Mouse (Mus musculus) megakaryocyte, embryonic 14.5 days (primary cell): ENCODE data around the gene Mypop. TPM values are rescaled to one million over a fixed set of nuclear protein-coding genes. Genes with fewer than 3 reads are reported as not detected.

Experiments used
- H3K27me3 ChIP-seq: replicated peaks from 2 replicates; pipeline ENCODE3; 2012; ENCODE audit warnings: inconsistent platforms
- H3K36me3 ChIP-seq: replicated peaks from 2 replicates; pipeline ENCODE3; 2012; ENCODE audit warnings: low read length, inconsistent platforms, mixed read lengths
- H3K4me1 ChIP-seq: 2 replicates; pipeline ENCODE4 v1.6.1; 2012; ENCODE audit warnings: inconsistent platforms
- H3K4me3 ChIP-seq: replicated peaks from 2 replicates; pipeline ENCODE3; 2012; ENCODE audit warnings: moderate library complexity, mild to moderate bottlenecking, inconsistent platforms
- H3K9me3 ChIP-seq: 2 replicates; pipeline ENCODE4 v1.6.1; 2012; ENCODE audit warnings: inconsistent platforms
- FLI1 ChIP-seq: IDR thresholded peaks from 2 replicates; pipeline ENCODE4 v1.6.1; 2012; ENCODE audit warnings: low read length, inconsistent platforms, mixed read lengths
- GATA1 ChIP-seq: IDR thresholded peaks from 3 replicates; pipeline ENCODE4 v1.6.1; 2012; ENCODE audit warnings: mixed read lengths, low read length, inconsistent platforms, borderline replicate concordance
- polyA plus RNA-seq: library from polyadenylated mRNA; stranded (reverse); fragments of >175 nt; gene quantifications from 2 replicates; pipeline ENCODE4 v1.2.3, GENCODE M21; 2012; ENCODE audit warnings: low replicate concordance; ENCODE audit not compliant: insufficient read depth

Mypop gene
- polyA plus RNA-seq, 1 experiment, result 2.5 TPM

DNA sequence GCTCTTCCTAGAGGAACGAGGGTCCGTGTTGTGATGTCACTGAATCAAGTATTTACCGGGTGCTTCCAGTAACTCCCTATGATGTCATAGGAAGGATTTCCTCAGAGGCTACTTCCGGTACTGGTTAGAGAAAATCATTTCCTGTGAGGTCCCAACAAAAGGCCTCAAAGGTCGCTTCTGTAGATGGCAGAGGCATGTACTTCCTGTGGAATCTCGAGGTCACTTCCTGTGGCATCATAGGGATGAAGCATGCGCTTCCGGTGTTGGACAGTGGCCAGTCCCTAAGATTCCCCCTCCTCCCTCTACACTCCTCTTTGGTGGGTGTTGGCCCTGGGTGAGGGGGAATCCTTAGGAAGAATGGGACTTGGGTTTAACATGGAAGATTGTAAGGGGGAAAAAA is 31.6 kb upstream of the Mypop start:
- H3K36me3 ChIP-seq, result no peaks in the 10 kb centered on the region
- peaks cover 12% of the 10 kb centered on the region for H3K9me3 ChIP-seq
- TF ChIP-seq FLI1, result no peak; the same call in 1 of the 2 replicates
- no peak for TF ChIP-seq GATA1
- peaks cover 96% of the 10 kb centered on the region for H3K27me3 ChIP-seq
- H3K4me3 ChIP-seq, result peak overlapping the region; percentile 38
- peaks cover 48% of the 10 kb centered on the region for H3K4me1 ChIP-seq

DNA sequence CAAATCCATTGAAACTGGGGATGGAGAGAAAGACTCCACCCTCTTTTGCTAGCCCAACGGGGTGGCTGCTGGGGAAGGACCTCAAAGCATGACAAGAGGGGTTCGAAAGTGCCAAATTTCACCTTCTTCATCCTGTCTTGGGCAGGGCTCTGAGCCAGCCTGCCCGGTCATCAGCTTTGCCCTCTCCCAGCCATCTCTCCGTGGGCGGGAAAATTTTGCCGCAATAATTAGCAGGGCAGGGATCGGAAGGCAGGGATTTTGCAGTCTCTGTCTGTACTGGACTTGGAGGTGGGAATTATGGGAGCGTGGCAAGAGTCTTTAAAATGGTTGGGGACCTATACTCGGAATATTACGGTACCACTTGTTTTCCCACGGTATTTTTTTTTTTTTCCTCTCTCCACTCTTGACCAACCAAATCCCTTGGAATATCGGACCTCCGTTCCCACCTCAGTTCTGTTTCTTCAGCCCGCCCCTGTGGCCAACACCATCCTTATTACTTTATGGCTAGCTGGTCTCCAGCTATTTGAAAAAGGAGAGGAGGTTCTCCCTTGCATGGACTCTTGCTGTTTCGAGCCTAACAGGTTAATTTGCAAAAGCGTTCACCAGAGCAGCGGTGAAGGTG is 28.8 kb upstream of the Mypop start:
- Histone ChIP-seq H3K36me3 (no peaks in the 10 kb centered on the region), H3K4me1 (peaks cover 47% of the 10 kb centered on the region), H3K9me3 (peaks cover 7% of the 10 kb centered on the region), H3K4me3 (no peak overlapping the region), H3K27me3 (peaks cover 94% of the 10 kb centered on the region)
- no peak for TF ChIP-seq FLI1
- no peak for TF ChIP-seq GATA1

DNA sequence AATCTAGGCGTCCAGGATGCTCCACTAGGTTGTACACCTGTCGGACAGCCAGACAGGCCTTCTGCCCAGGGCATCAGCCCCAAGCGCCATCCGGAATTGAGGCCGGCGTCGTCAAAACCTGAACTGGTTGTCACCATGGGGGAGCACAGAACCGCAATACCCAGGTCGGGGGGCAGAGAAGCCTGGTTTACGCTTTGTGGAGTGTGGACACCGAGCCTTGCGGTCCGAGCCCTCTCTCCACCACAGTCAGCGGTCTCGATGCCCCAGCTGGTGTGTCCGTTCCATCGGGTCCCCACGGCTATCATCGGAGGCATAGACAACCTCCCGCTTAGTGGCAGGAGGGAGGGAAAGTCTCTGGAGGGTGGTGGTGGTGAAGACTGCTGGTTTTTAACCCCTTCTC is 28.2 kb upstream of the Mypop start:
- Histone ChIP-seq H3K36me3 (no peaks in the 10 kb centered on the region), H3K9me3 (peaks cover 7% of the 10 kb centered on the region), H3K4me3 (peak overlapping the region; percentile 73), H3K4me1 (peaks cover 46% of the 10 kb centered on the region), H3K27me3 (peaks cover 94% of the 10 kb centered on the region)
- TF ChIP-seq FLI1, result no peak
- no peak for TF ChIP-seq GATA1

DNA sequence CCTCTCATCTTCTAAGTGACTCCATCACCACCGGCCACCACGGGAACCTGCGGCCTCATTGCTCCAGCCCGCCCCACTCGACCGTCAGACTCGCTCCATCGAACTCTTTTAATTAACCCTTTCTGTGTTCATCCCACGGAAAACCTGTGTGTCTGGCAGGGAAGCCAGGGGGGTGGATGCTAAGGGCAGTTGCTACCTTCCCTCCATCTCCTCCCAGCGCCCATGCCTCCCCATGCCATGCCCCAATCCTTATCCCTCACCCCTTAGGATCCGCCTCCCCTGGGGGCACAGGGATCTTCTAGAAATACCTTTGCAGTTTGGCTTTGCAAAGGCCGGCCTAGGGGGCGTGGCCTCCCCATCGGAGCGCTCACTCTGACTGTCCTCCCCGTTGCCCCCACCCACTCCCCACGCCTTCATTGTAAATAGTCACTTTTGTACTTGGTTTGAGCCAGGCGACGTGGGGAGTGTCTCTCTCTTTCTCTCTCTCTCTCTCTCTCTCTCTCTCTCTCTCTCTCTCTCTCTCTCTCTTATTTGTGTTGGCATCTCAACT is 27.7 kb upstream of the Mypop start:
- Histone ChIP-seq H3K4me3 (no peak overlapping the region), H3K27me3 (peaks cover 89% of the 10 kb centered on the region), H3K9me3 (peaks cover 7% of the 10 kb centered on the region), H3K36me3 (no peaks in the 10 kb centered on the region), H3K4me1 (peaks cover 40% of the 10 kb centered on the region)
- no peak for TF ChIP-seq FLI1
- no peak for TF ChIP-seq GATA1

DNA sequence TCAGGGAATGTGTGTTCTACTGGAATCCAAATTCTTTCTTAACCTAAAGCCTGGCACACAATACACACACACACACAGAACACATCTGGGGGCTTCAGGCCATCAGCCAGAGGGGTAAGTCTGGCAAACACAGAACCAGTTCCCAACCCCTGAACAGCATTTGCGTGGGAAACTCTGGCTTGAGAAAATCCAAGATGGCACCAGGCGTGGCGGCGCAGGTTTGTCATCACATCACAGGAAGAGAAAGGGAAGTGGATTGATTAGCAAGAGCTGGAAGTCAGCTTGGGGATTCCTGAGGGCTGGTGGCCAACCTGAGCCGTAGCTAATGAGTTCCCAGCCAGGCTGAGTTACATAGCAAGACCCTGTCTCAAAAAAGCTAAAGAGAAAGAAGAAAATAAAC is 25.7 kb upstream of the Mypop start:
- H3K9me3 ChIP-seq, result no peaks in the 10 kb centered on the region
- TF ChIP-seq FLI1 (no peak), GATA1 (no peak)
- peaks cover 25% of the 10 kb centered on the region for H3K4me1 ChIP-seq
- H3K27me3 ChIP-seq, result peaks cover 84% of the 10 kb centered on the region
- H3K4me3 ChIP-seq, result no peak overlapping the region
- no peaks in the 10 kb centered on the region for H3K36me3 ChIP-seq

DNA sequence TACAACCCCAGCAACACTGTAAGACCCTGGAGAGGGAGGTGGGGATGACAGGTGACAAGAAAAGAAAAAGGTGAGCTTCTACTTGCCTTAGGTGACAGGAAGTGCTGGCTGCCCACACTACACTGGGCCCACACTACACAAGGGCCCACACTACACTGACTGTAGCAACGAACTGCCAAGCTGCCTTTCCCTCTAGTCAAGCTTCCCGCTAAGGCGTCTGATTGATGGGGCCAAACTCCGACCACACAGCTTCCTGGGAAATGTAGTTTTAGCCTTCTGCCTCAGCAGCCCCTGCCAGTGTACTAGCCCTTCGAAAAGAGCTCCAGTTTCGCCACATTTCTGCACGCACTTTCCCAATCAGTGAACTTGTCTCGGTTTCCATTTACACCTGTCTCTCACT is 23.4 kb upstream of the Mypop start:
- Histone ChIP-seq H3K4me1 (peaks cover 19% of the 10 kb centered on the region), H3K36me3 (no peaks in the 10 kb centered on the region), H3K27me3 (peaks cover 68% of the 10 kb centered on the region), H3K4me3 (peak overlapping the region; percentile 33), H3K9me3 (peaks cover 6% of the 10 kb centered on the region; the same call in 1 of the 2 replicates)
- TF ChIP-seq FLI1 (no peak), GATA1 (no peak)

DNA sequence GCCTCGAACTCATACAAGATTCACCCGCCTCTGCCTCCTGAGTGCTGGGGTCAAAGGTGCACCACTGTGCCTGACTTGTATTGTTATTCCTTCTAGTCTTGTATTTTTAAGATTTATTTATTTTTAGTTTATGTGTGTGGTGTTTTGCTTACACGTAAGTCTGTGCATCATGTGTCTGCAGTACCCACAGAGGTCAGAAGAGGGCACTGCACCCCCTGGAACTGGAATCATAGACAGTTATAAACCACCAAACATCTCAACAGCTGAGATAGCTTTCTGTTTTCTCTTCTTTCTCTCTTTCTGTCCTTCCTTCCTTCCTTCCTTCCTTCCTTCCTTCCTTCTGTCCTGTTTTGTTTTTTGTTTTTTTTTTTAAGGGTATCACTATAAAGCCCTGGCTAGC is 20.1 kb upstream of the Mypop start:
- H3K36me3 ChIP-seq, result no peaks in the 10 kb centered on the region
- H3K9me3 ChIP-seq, result peaks cover 6% of the 10 kb centered on the region; the same call in 1 of the 2 replicates
- peaks cover 57% of the 10 kb centered on the region for H3K27me3 ChIP-seq
- H3K4me1 ChIP-seq, result peaks cover 4% of the 10 kb centered on the region; the same call in 1 of the 2 replicates
- TF ChIP-seq GATA1, result no peak
- no peak for TF ChIP-seq FLI1
- H3K4me3 ChIP-seq, result no peak overlapping the region

DNA sequence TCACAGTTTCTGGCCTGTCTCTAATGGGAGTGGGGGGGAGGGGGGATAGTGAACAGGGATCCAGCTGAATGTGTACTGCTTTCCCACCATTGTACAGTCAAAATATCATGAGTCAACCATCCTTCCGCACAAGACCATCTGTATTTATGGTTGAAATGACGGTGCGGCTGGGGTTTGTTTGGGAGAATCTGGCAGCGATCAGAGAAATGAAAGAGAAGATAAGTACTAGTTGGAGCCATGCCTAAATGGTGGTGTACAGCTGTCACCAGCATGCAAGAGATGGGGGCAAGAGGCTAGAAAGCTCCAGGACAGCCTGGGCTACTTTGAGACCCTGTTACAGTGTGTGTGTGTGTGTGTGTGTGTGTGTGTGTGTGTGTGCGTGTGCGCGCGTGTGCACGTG is 12.7 kb upstream of the Mypop start:
- no peaks in the 10 kb centered on the region for H3K36me3 ChIP-seq
- no peak for TF ChIP-seq GATA1
- no peak for TF ChIP-seq FLI1
- H3K4me3 ChIP-seq, result no peak overlapping the region
- peaks cover 39% of the 10 kb centered on the region for H3K27me3 ChIP-seq
- no peaks in the 10 kb centered on the region for H3K9me3 ChIP-seq
- no peaks in the 10 kb centered on the region for H3K4me1 ChIP-seq

DNA sequence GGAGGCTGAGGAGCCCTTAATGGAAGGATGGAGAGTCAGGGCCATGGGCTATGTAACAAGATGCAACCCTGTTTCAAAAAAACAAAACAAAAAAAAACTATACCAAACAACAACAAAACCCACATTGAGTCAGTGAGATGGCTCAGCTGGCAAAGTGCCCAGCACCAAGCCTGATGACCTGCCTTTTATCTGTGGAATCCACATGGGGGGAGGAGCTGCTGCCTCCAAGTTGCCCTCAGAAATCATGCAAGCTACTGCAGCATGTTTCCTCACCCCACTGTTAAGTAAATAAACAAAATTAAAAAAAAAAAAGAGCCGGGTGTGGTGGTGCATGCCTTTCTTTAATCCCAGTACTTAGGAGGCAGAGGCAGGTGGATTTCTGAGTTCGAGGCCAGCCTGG is 4.5 kb upstream of the Mypop start:
- Histone ChIP-seq H3K27me3 (peaks cover 44% of the 10 kb centered on the region), H3K9me3 (no peaks in the 10 kb centered on the region), H3K4me1 (peaks cover 24% of the 10 kb centered on the region), H3K36me3 (no peaks in the 10 kb centered on the region), H3K4me3 (no peak overlapping the region)
- TF ChIP-seq GATA1 (no peak), FLI1 (no peak)

DNA sequence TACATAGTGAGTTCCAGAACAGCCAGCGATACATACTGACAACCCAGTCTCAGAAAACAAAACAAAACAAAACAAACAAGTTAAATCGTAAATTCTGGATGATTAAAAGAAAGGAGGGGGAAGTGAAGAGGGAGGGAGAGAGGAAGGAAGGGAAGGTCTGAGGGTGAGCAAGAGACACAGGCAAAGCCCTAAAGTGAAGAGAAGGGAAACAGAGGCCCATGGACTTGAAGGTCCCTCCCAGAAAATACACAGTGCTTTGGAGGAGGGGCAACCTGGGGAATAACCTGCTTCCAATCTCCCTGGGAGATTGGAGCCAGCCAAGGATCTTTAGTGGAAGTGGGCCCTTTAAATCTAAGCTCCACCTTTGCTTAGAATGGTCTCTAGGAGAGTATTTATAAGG is 3.9 kb upstream of the Mypop start, which contains the start of gene Nanos2:
Gene Nanos2 (plus strand): TSS at position 301 of the 400 bp plus-strand sequence.
- H3K4me3 ChIP-seq, result no peak within 1 kb of the TSS
- no peaks in the 10 kb centered on the region for H3K9me3 ChIP-seq
- H3K27me3 ChIP-seq, result peaks cover 50% of the 10 kb centered on the region
- H3K36me3 ChIP-seq, result no peaks in the 10 kb centered on the region
- peaks cover 30% of the 10 kb centered on the region for H3K4me1 ChIP-seq
- TF ChIP-seq FLI1 (no peak), GATA1 (no peak)
